Mouse (Mus musculus) NIH3T3 (cell line): ENCODE data around the gene Ripk1.
A peak's percentile ranks its signal among the peaks of the same experiment; 100 is the strongest.

Experiments
- DNase-seq: peaks from one replicate; pipeline ENCODE4 v3.0.0-alpha.2; 2012; ENCODE audit warnings: low read depth

Ripk1 gene

GRCm38 (mm10) chr13:34077492-34078271 lies 75.5 kb downstream of the Ripk1 start, which contains the start of gene Tubb2a:
Tubb2a (minus strand) TSS chr13:34078007.
- peak; percentile 95 for DNase-seq

GRCm38 (mm10) chr13:34078500-34079280 lies 76.5 kb downstream of the Ripk1 start:
- peak; percentile 47 for DNase-seq

GRCm38 (mm10) chr13:34079801-34080200 lies 77.6 kb downstream of the Ripk1 start:
- peak; percentile 63 for DNase-seq

- no peak for DNase-seq
Observed at GRCm38 (mm10) chr13:34081926-34082325, 79.8 kb downstream of the Ripk1 start.

GRCm38 (mm10) chr13:34084026-34084750 lies 82.0 kb downstream of the Ripk1 start:
- DNase-seq = peak; percentile 67
